Mouse (Mus musculus) CD4-positive naive resting alpha-beta T cell, adult 76 days (primary cell): ENCODE data around the gene Wdr64. TPM values are rescaled to one million over a fixed set of nuclear protein-coding genes. Genes with fewer than 3 reads are reported as not detected.

ENCODE experiments used
- total RNA-seq: library from RNA; stranded (reverse); gene quantifications from one replicate; pipeline ENCODE4 v1.2.4, GENCODE M21; 2023

The Wdr64 gene
- not detected for total RNA-seq

DNA sequence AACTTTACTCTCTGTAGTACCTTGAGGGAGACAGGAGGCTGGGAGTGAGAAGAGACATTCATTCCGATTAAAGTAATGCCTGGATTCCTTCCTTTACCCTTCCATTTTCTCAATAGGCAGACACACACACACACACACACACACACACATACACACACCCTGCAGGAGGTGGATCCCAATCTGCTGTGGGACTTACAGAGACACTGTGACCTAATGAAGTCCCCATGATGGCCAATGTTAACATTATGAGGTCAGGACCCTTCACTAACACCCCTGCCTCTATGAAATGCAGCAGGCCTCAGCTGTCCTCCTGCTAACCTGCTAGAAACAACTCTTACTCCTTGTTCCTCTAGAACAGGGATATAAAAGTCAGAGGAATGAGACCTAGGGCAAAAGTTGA lies at the start of gene Wdr64:
Wdr64 (plus strand) TSS at position 301 of the 400 bp plus-strand sequence.

DNA sequence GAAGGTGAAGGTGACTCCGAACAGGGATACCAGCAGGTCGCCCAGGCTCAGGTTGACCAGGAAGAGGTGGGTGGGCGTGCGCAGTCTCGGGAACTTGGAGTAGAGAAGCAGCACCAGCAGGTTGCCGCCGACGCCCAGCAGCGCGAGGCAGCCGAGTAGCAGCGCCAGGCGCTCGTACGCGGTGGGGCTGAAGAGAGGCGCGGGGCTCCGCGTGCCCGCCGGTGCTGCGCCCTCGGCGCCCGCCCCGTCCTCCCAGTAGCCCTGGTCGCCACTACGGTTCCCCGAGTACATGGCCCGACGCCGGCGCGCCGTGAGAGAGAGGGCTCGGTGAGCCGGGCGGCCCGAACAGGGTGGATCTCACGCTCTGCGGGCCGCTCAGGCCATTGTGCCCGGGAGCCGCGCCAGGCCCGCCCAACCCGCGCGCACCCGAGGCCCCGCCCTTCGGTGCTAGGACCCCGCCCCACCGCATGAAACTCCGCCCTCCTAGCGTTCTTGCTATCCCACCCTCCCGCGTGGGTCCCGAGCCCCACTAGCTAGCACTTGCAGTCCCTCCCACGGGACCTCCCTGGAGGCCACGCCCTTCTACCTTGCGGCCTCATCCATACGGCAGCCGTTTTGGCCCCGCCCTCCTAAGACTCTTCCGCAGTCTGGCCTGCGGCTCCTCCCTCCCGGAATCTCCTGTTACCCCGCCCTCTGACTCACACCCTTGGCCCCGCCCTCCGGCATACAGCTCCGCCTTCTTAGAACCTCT lies 6.0 kb upstream of the Wdr64 start, which contains the start of the genes Opn3 and Chml:
Opn3 (minus strand) TSS at position 531 of the 751 bp plus-strand sequence.
Chml (minus strand) TSS at position 656 of the 751 bp plus-strand sequence.

Other genes starting within 250 kb of the Wdr64 start
- not detected for gene Rgs7, start 206.1 kb upstream of the Wdr64 start, total RNA-seq
- gene Kmo, start 78.2 kb upstream of the Wdr64 start, total RNA-seq: 7.8 TPM
- 14.8 TPM for gene Fh1, start 73.0 kb upstream of the Wdr64 start, total RNA-seq
- gene Opn3, start 5.8 kb upstream of the Wdr64 start, total RNA-seq: not detected
- gene Chml, start 5.7 kb upstream of the Wdr64 start, total RNA-seq: 6.8 TPM
- gene Exo1, start 182.0 kb downstream of the Wdr64 start, total RNA-seq: 1.6 TPM
- not detected for gene Gm38100, start 221.7 kb downstream of the Wdr64 start, total RNA-seq